Mouse (Mus musculus): ENCODE measurements around the gene Helz. TPM values are rescaled to one million over a fixed set of nuclear protein-coding genes. Genes with fewer than 3 reads are reported as not detected.

Helz gene
- total RNA-seq, 2 experiments from 2014 or later: 40.7 to 43.6 TPM

GRCm38 (mm10) chr11:107652137-107652536 is 104.4 kb downstream of the Helz start:
- no peak for DNase-seq (ENCODE audit: low spot score in 2 of 2)
- intact Hi-C loops (cut with DNase I): no loop called here

- DNase-seq (ENCODE audit: low spot score in 2 of 2): no peak
- intact Hi-C loops (cut with DNase I): no loop called here
Observed at GRCm38 (mm10) chr11:107655538-107655937, 107.8 kb downstream of the Helz start.

GRCm38 (mm10) chr11:107657117-107657516 is 109.4 kb downstream of the Helz start:
- intact Hi-C loops (cut with DNase I): no loop called here
- no peak for DNase-seq (ENCODE audit: low spot score in 2 of 2)

GRCm38 (mm10) chr11:107660452-107660851 is 112.7 kb downstream of the Helz start:
- intact Hi-C loops (cut with DNase I): no loop called here
- no peak for DNase-seq (ENCODE audit: low spot score in 2 of 2)

- DNase-seq (ENCODE audit: low spot score in 2 of 2): no peak
- intact Hi-C loops (cut with DNase I): no loop called here
Observed at GRCm38 (mm10) chr11:107662666-107663065, 114.9 kb downstream of the Helz start.

GRCm38 (mm10) chr11:107667542-107667941 is 119.8 kb downstream of the Helz start:
- DNase-seq (ENCODE audit: low spot score in 2 of 2): no peak
- intact Hi-C loops (cut with DNase I): no loop called here

GRCm38 (mm10) chr11:107668223-107668622 is 120.5 kb downstream of the Helz start:
- no peak for DNase-seq (ENCODE audit: low spot score in 2 of 2)
- intact Hi-C loops (cut with DNase I): no loop called here

GRCm38 (mm10) chr11:107668977-107669376 is 121.2 kb downstream of the Helz start:
- DNase-seq (ENCODE audit: low spot score in 2 of 2): no peak
- intact Hi-C loops (cut with DNase I): no loop called here

- DNase-seq (ENCODE audit: low spot score in 2 of 2): no peak
- intact Hi-C loops (cut with DNase I): no loop called here
Observed at GRCm38 (mm10) chr11:107674006-107674405, 126.3 kb downstream of the Helz start.

GRCm38 (mm10) chr11:107674601-107675000 is 126.9 kb downstream of the Helz start:
- DNase-seq (ENCODE audit: low spot score in 2 of 2): no peak

GRCm38 (mm10) chr11:107675246-107675645 is 127.5 kb downstream of the Helz start:
- intact Hi-C loops (cut with DNase I): no loop called here
- DNase-seq (ENCODE audit: low spot score in 2 of 2): no peak

More at GRCm38 (mm10) chr11:107674601-107675000, 126.9 kb downstream of the Helz start:
- intact Hi-C loops (cut with DNase I): no loop called here

GRCm38 (mm10) chr11:107676207-107676940 is 128.6 kb downstream of the Helz start:
- intact Hi-C loops (cut with DNase I): no loop called here
- DNase-seq (ENCODE audit: low spot score in 2 of 2): no peak

GRCm38 (mm10) chr11:107682694-107683355 is 135.1 kb downstream of the Helz start:
- DNase-seq (ENCODE audit: low spot score in 2 of 2): no peak
- intact Hi-C loops (cut with DNase I): no loop called here

GRCm38 (mm10) chr11:107683544-107684465 is 136.1 kb downstream of the Helz start:
- intact Hi-C loops (cut with DNase I): no loop called here
- no peak for DNase-seq (ENCODE audit: low spot score in 2 of 2)

GRCm38 (mm10) chr11:107686290-107686689 is 138.6 kb downstream of the Helz start:
- no peak for DNase-seq (ENCODE audit: low spot score in 2 of 2)
- intact Hi-C loops (cut with DNase I): no loop called here

- no peak for DNase-seq (ENCODE audit: low spot score in 2 of 2)
- intact Hi-C loops (cut with DNase I): no loop called here
Observed at GRCm38 (mm10) chr11:107688480-107688879, 140.8 kb downstream of the Helz start.

GRCm38 (mm10) chr11:107691569-107691968 is 143.8 kb downstream of the Helz start:
- intact Hi-C loops (cut with DNase I): no loop called here
- no peak for DNase-seq (ENCODE audit: low spot score in 2 of 2)

- DNase-seq (ENCODE audit: low spot score in 2 of 2): no peak
- intact Hi-C loops (cut with DNase I): no loop called here
Observed at GRCm38 (mm10) chr11:107693338-107693737, 145.6 kb downstream of the Helz start.

- intact Hi-C loops (cut with DNase I): no loop called here
- DNase-seq (ENCODE audit: low spot score in 2 of 2): no peak
Observed at GRCm38 (mm10) chr11:107699967-107700366, 152.2 kb downstream of the Helz start.

All from left cerebral cortex, postnatal 14 days (tissue).